17 mouse cellular contexts compared by ENCODE assay signal in genomic region chr11:98213311-98213710, GRCm38 (mm10).
"Had no signal": no experiment of that assay in that cellular context is flagged by ENCODE, and none has a peak within 500 bp of the region (broad histone marks: within the 10 kb centered on the region; RNA-seq: fewer than 3 reads in every experiment).

No protein-coding gene starts in this region.

- H3K27me3 ChIP-seq: limb, embryonic 12.5 days; lung, embryonic 15.5 days; midbrain, embryonic 13.5 days; neural tube, embryonic 12.5 days; stomach, embryonic 15.5 days had no signal

- DNase-seq: kidney, adult 11 months; kidney, adult 9 months; kidney, postnatal 36 days; layer of hippocampus, adult 9-11 months; layer of hippocampus, postnatal 36 days; lung, postnatal 14 days; retina, postnatal 1 day; thymus, adult 2 months; thymus, postnatal 25 days had no signal

- H3K4me2 ChIP-seq: limb, embryonic 12.5 days; lung, embryonic 15.5 days; midbrain, embryonic 13.5 days; neural tube, embryonic 12.5 days; stomach, embryonic 15.5 days had no signal

- H3K4me3 ChIP-seq: limb, embryonic 12.5 days; lung, embryonic 15.5 days; midbrain, embryonic 13.5 days; myocyte; neural tube, embryonic 12.5 days; stomach, embryonic 15.5 days had no signal

- H3K4me1 ChIP-seq: limb, embryonic 12.5 days; lung, embryonic 15.5 days; neural tube, embryonic 12.5 days; stomach, embryonic 15.5 days had no signal

- ATAC-seq: midbrain, embryonic 13.5 days had no signal

- H3K9ac ChIP-seq: limb, embryonic 12.5 days; lung, embryonic 15.5 days; midbrain, embryonic 13.5 days; neural tube, embryonic 12.5 days; stomach, embryonic 15.5 days had no signal

- H3K9me3 ChIP-seq: limb, embryonic 12.5 days; lung, embryonic 15.5 days; midbrain, embryonic 13.5 days; neural tube, embryonic 12.5 days; stomach, embryonic 15.5 days had no signal

- H3K27ac ChIP-seq: kidney, postnatal 0 days; limb, embryonic 12.5 days; lung, embryonic 15.5 days; macrophage; midbrain, embryonic 13.5 days; neural tube, embryonic 12.5 days; stomach, embryonic 15.5 days had no signal
